Mouse (Mus musculus) lung, postnatal 4 days (tissue): Measurements from ENCODE around the gene Rgmb.

Experiments used
- DNase-seq, 2 experiments: peaks; one replicate each; pipeline ENCODE4 v3.0.0; 2021

Rgmb gene

GRCm38 (mm10) chr17:15830766-15831644 is at the start of gene Rgmb:
Gene Rgmb, minus strand, starts transcription at chr17:15831039.
- peak in 1 of 2 experiments; percentile 57 for DNase-seq

GRCm38 (mm10) chr17:15874765-15875164 is 43.9 kb upstream of the Rgmb start:
- DNase-seq: no peak

GRCm38 (mm10) chr17:15872093-15872492 is 41.3 kb upstream of the Rgmb start:
- no peak for DNase-seq

- no peak for DNase-seq
Measured at GRCm38 (mm10) chr17:15865249-15865648, 34.4 kb upstream of the Rgmb start.

- no peak for DNase-seq
Measured at GRCm38 (mm10) chr17:15862355-15862754, 31.5 kb upstream of the Rgmb start.

GRCm38 (mm10) chr17:15853121-15853520 is 22.3 kb upstream of the Rgmb start:
- no peak for DNase-seq

GRCm38 (mm10) chr17:15850544-15850943 is 19.7 kb upstream of the Rgmb start:
- DNase-seq: no peak

GRCm38 (mm10) chr17:15841425-15841824 is 10.6 kb upstream of the Rgmb start:
- no peak for DNase-seq

GRCm38 (mm10) chr17:15832398-15832797 is 1.6 kb upstream of the Rgmb start:
- DNase-seq: no peak

GRCm38 (mm10) chr17:15831810-15832209 is 971 bp upstream of the Rgmb start:
- peak in 1 of 2 experiments; percentile 62 for DNase-seq

GRCm38 (mm10) chr17:15830171-15830765 is 571 bp downstream of the Rgmb start:
- no peak for DNase-seq

GRCm38 (mm10) chr17:15829198-15830170 is 1.4 kb downstream of the Rgmb start:
- DNase-seq: no peak

- no peak for DNase-seq
Measured at GRCm38 (mm10) chr17:15828131-15828917, 2.5 kb downstream of the Rgmb start.

- DNase-seq: no peak
Measured at GRCm38 (mm10) chr17:15826928-15827327, 3.9 kb downstream of the Rgmb start.

- DNase-seq: peak; percentile 99
Measured at GRCm38 (mm10) chr17:15826444-15826909, 4.4 kb downstream of the Rgmb start.

GRCm38 (mm10) chr17:15825481-15826396 is 5.1 kb downstream of the Rgmb start:
- DNase-seq: peak; percentile 67 to 77

- DNase-seq: no peak
Measured at GRCm38 (mm10) chr17:15824854-15825253, 6.0 kb downstream of the Rgmb start.

GRCm38 (mm10) chr17:15824337-15824736 is 6.5 kb downstream of the Rgmb start:
- no peak for DNase-seq

GRCm38 (mm10) chr17:15823838-15824237 is 7.0 kb downstream of the Rgmb start:
- no peak for DNase-seq

- DNase-seq: no peak
Measured at GRCm38 (mm10) chr17:15823215-15823614, 7.6 kb downstream of the Rgmb start.

- DNase-seq: no peak
Measured at GRCm38 (mm10) chr17:15822376-15822775, 8.5 kb downstream of the Rgmb start.
